Mouse (Mus musculus) stomach, embryonic 15.5 days (tissue): ENCODE data around the gene Nid2. TPM values are rescaled to one million over a fixed set of nuclear protein-coding genes. Genes with fewer than 3 reads are reported as not detected.

Experiments
- ATAC-seq: fragments of 200-750 bp; cut with Nextera tagmentation; 2 replicates; pipeline ENCODE4 v1.8.0; 2017; ENCODE audit warnings: low read depth, moderate number of reproducible peaks, moderate TSS enrichment; ENCODE audit not compliant: insufficient read depth, low FRiP score
- H3K27ac ChIP-seq: fragments of 300-500 bp; sonication (generic); 2 replicates; pipeline ENCODE4 v1.5.1; 2015; ENCODE audit warnings: mild to moderate bottlenecking, inconsistent platforms
- H3K27me3 ChIP-seq: fragments of 300-500 bp; sonication (generic); replicated peaks from 2 replicates; pipeline ENCODE4 v1.6.1; 2015; ENCODE audit warnings: inconsistent platforms
- H3K36me3 ChIP-seq: fragments of 300-500 bp; sonication (generic); 2 replicates; pipeline ENCODE4 v1.6.1; 2015; ENCODE audit warnings: inconsistent platforms
- H3K4me1 ChIP-seq: fragments of 300-500 bp; sonication (generic); 2 replicates; pipeline ENCODE4 v1.6.1; 2015; ENCODE audit warnings: inconsistent platforms
- H3K4me2 ChIP-seq: fragments of 300-500 bp; sonication (generic); 2 replicates; pipeline ENCODE4 v1.6.1; 2015; ENCODE audit warnings: mild to moderate bottlenecking, inconsistent platforms
- H3K4me3 ChIP-seq: fragments of 300-500 bp; sonication (generic); replicated peaks from 2 replicates; pipeline ENCODE4 v1.5.1; 2015; ENCODE audit warnings: inconsistent platforms
- H3K9ac ChIP-seq: fragments of 300-500 bp; sonication (generic); 2 replicates; pipeline ENCODE4 v1.6.1; 2015; ENCODE audit warnings: inconsistent platforms
- H3K9me3 ChIP-seq: fragments of 300-500 bp; sonication (generic); 2 replicates; pipeline ENCODE4 v1.6.1; 2016; ENCODE audit warnings: inconsistent platforms
- WGBS: fragments of 180-500 bp; shearing (Covaris S2); methylation state at CpG from one replicate; pipeline ENCODE4 v1.1.7; 2015; 5-methylcytosine and 5-hydroxymethylcytosine counted together
- polyA plus RNA-seq: library from polyadenylated mRNA; unstranded; fragments of >200 nt; fragmentation: Nextera tagmentation; extraction: Ambion mirVana; gene quantifications from 2 replicates; pipeline ENCODE4 v1.2.1, GENCODE M21; 2015

Gene Nid2
- polyA plus RNA-seq, 1 experiment from 2014 or later = 73.8 TPM

GRCm38 (mm10) chr14:19728278-19728677 lies 22.8 kb upstream of the Nid2 start:
- Histone ChIP-seq H3K4me3 (no peak overlapping the region), H3K4me2 (no peak overlapping the region), H3K4me1 (peaks cover 3% of the 10 kb centered on the region; the same call in 1 of the 2 replicates), H3K27ac (peak overlapping the region; percentile 78; the same call in 1 of the 2 replicates), H3K36me3 (no peaks in the 10 kb centered on the region), H3K27me3 (no peaks in the 10 kb centered on the region), H3K9ac (no peak overlapping the region), H3K9me3 (no peaks in the 10 kb centered on the region)
- 65% methylated on average over 5 of the region's 5 CpGs for WGBS
- ATAC-seq = no peak

GRCm38 (mm10) chr14:19728737-19729136 lies 22.3 kb upstream of the Nid2 start:
- H3K27ac ChIP-seq = peak overlapping the region; percentile 78
- WGBS = 41% methylated on average over 7 of the region's 7 CpGs
- peak; percentile 86; the same call in 1 of the 2 replicates for ATAC-seq

GRCm38 (mm10) chr14:19732097-19732496 lies 19.0 kb upstream of the Nid2 start:
- ATAC-seq = no peak
- Histone ChIP-seq H3K27me3 (no peaks in the 10 kb centered on the region), H3K4me1 (peaks cover 16% of the 10 kb centered on the region), H3K27ac (no peak overlapping the region), H3K36me3 (no peaks in the 10 kb centered on the region), H3K9me3 (no peaks in the 10 kb centered on the region), H3K9ac (no peak overlapping the region), H3K4me2 (no peak overlapping the region), H3K4me3 (no peak overlapping the region)
- WGBS = 74% methylated on average over 2 of the region's 2 CpGs

More at GRCm38 (mm10) chr14:19728737-19729136, 22.3 kb upstream of the Nid2 start:
- Histone ChIP-seq H3K36me3 (no peaks in the 10 kb centered on the region), H3K9me3 (no peaks in the 10 kb centered on the region), H3K4me2 (peak overlapping the region; percentile 23; the same call in 1 of the 2 replicates), H3K27me3 (no peaks in the 10 kb centered on the region), H3K4me1 (peaks cover 8% of the 10 kb centered on the region), H3K4me3 (no peak overlapping the region), H3K9ac (no peak overlapping the region)

GRCm38 (mm10) chr14:19733490-19734282 lies 17.4 kb upstream of the Nid2 start:
- Histone ChIP-seq H3K27me3 (no peaks in the 10 kb centered on the region), H3K9me3 (no peaks in the 10 kb centered on the region), H3K27ac (peak overlapping the region; percentile 86), H3K4me2 (no peak overlapping the region), H3K4me3 (no peak overlapping the region), H3K36me3 (no peaks in the 10 kb centered on the region), H3K9ac (no peak overlapping the region), H3K4me1 (peaks cover 18% of the 10 kb centered on the region)
- ATAC-seq = peak; percentile 13; the same call in 1 of the 2 replicates
- 31% methylated on average over 4 of the region's 4 CpGs for WGBS

- H3K36me3 ChIP-seq = no peaks in the 10 kb centered on the region
- 50% methylated on average over 6 of the region's 6 CpGs for WGBS
- no peak overlapping the region for H3K4me3 ChIP-seq
- no peak overlapping the region for H3K4me2 ChIP-seq
- no peaks in the 10 kb centered on the region for H3K9me3 ChIP-seq
- H3K27me3 ChIP-seq = no peaks in the 10 kb centered on the region
- no peak for ATAC-seq
- no peak overlapping the region for H3K27ac ChIP-seq
- H3K9ac ChIP-seq = no peak overlapping the region
- peaks cover 18% of the 10 kb centered on the region for H3K4me1 ChIP-seq
These were observed 15.8 kb upstream of the Nid2 start for GRCm38 (mm10) chr14:19735303-19735702.

- Histone ChIP-seq H3K4me1 (peaks cover 18% of the 10 kb centered on the region), H3K4me3 (no peak overlapping the region), H3K4me2 (no peak overlapping the region), H3K9me3 (no peaks in the 10 kb centered on the region), H3K36me3 (no peaks in the 10 kb centered on the region), H3K27me3 (no peaks in the 10 kb centered on the region), H3K9ac (no peak overlapping the region), H3K27ac (peak overlapping the region; percentile 89)
- no peak for ATAC-seq
These were observed 13.5 kb upstream of the Nid2 start for GRCm38 (mm10) chr14:19737568-19737967.

- WGBS = 24% methylated on average over 5 of the region's 5 CpGs
- H3K27me3 ChIP-seq = no peaks in the 10 kb centered on the region
- H3K36me3 ChIP-seq = no peaks in the 10 kb centered on the region
- no peak overlapping the region for H3K4me2 ChIP-seq
- H3K4me1 ChIP-seq = peaks cover 18% of the 10 kb centered on the region
- ATAC-seq = peak; percentile 48; the same call in 1 of the 2 replicates
- H3K27ac ChIP-seq = peak overlapping the region; percentile 89
- H3K9me3 ChIP-seq = no peaks in the 10 kb centered on the region
- no peak overlapping the region for H3K9ac ChIP-seq
- no peak overlapping the region for H3K4me3 ChIP-seq
These were observed 12.8 kb upstream of the Nid2 start for GRCm38 (mm10) chr14:19738094-19738843.

- WGBS = 66% methylated on average over 9 of the region's 9 CpGs
- Histone ChIP-seq H3K27ac (no peak overlapping the region), H3K9ac (no peak overlapping the region), H3K9me3 (no peaks in the 10 kb centered on the region), H3K4me2 (no peak overlapping the region), H3K4me1 (peaks cover 6% of the 10 kb centered on the region; the same call in 1 of the 2 replicates), H3K4me3 (no peak overlapping the region), H3K36me3 (no peaks in the 10 kb centered on the region), H3K27me3 (no peaks in the 10 kb centered on the region)
- no peak for ATAC-seq
These were observed 11.5 kb upstream of the Nid2 start for GRCm38 (mm10) chr14:19739416-19740146.

GRCm38 (mm10) chr14:19740147-19740738 lies 10.8 kb upstream of the Nid2 start:
- H3K9ac ChIP-seq = no peak overlapping the region
- H3K27ac ChIP-seq = no peak overlapping the region
- H3K4me3 ChIP-seq = no peak overlapping the region
- peaks cover 5% of the 10 kb centered on the region; the same call in 1 of the 2 replicates for H3K4me1 ChIP-seq
- 0 out of 2 replicates have a peak, but pooled peaks have one; percentile 20 for ATAC-seq
- 74% methylated on average over 6 of the region's 6 CpGs for WGBS
- no peak overlapping the region for H3K4me2 ChIP-seq
- H3K9me3 ChIP-seq = no peaks in the 10 kb centered on the region
- no peaks in the 10 kb centered on the region for H3K36me3 ChIP-seq
- H3K27me3 ChIP-seq = no peaks in the 10 kb centered on the region

- no peak for ATAC-seq
- Histone ChIP-seq H3K9me3 (no peaks in the 10 kb centered on the region), H3K9ac (no peak overlapping the region), H3K36me3 (no peaks in the 10 kb centered on the region), H3K4me3 (no peak overlapping the region), H3K27ac (no peak overlapping the region), H3K4me2 (no peak overlapping the region), H3K27me3 (no peaks in the 10 kb centered on the region), H3K4me1 (no peaks in the 10 kb centered on the region)
- WGBS = 62% methylated on average over 5 of the region's 5 CpGs
These were observed 6.2 kb upstream of the Nid2 start for GRCm38 (mm10) chr14:19744876-19745275.

GRCm38 (mm10) chr14:19746232-19746631 lies 4.8 kb upstream of the Nid2 start:
- Histone ChIP-seq H3K9ac (no peak overlapping the region), H3K4me1 (peaks cover 7% of the 10 kb centered on the region), H3K27me3 (no peaks in the 10 kb centered on the region), H3K4me3 (no peak overlapping the region), H3K36me3 (no peaks in the 10 kb centered on the region), H3K9me3 (no peaks in the 10 kb centered on the region), H3K4me2 (no peak overlapping the region), H3K27ac (no peak overlapping the region)
- no peak for ATAC-seq
- WGBS = 62% methylated on average over 2 of the region's 2 CpGs
